Mouse (Mus musculus) G1E (cell line): ENCODE measurements around the gene Slc25a19.
"Not testable (repeated sequence)": the region's sequence is repeated elsewhere in the genome, so short reads cannot be mapped to it uniquely, and the experiment has no call there.

ENCODE experiments used
- CTCF ChIP-seq: IDR thresholded peaks from 2 replicates; pipeline ENCODE4 v1.5.1; 2012; ENCODE audit warnings: low read depth, low read length, inconsistent platforms, mixed read lengths
- GATA1 ChIP-seq: IDR thresholded peaks from 2 replicates; pipeline ENCODE4 v1.6.1; 2012; ENCODE audit warnings: borderline replicate concordance, low read length, inconsistent platforms, mixed read lengths
- POLR2AphosphoS5 ChIP-seq: IDR thresholded peaks from 2 replicates; pipeline ENCODE4 v1.6.1; 2012; ENCODE audit warnings: low read depth, low read length, inconsistent platforms; ENCODE audit not compliant: insufficient replicate concordance
- TAL1 ChIP-seq: conservative IDR thresholded peaks from 2 replicates; pipeline ENCODE4 v1.6.1; 2012; ENCODE audit warnings: low read depth, low read length, inconsistent platforms, mixed read lengths

DNA sequence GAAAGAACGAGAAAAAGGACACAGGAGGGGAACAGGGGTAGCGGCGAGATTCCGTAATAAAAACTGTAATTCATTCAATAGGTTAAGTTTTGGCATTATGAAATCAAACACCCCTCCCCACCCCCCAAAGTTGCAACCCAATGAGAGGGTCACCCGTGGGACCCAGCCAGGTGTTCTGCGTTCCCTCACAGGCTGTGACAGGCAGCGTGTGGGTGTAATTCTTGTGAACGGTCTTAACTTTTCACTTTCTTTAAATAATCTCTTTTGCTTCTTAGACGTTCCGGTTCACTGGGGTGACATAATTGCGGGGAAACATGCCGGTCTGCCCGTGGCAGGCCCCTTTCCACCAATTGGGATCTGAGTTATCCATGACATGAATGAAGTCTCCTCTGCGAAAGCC is 17.4 kb upstream of the Slc25a19 start:
- not testable (repeated sequence) for TF ChIP-seq CTCF, TAL1, GATA1, POLR2AphosphoS5
